Mouse (Mus musculus) left cerebral cortex, postnatal 25 days (tissue): ENCODE results near the gene Cfap57. TPM values are rescaled to one million over a fixed set of nuclear protein-coding genes. Genes with fewer than 3 reads are reported as not detected.
"Not testable (repeated sequence)": the region's sequence is repeated elsewhere in the genome, so short reads cannot be mapped to it uniquely, and the experiment has no call there.

Experiments
- DNase-seq, 2 experiments: peaks; one replicate each; pipeline ENCODE4 v3.0.0; 2022; ENCODE audit warnings: low spot score in 2 of 2, mixed read lengths in 1 of 2
- intact Hi-C: fragments of 180-260 bp; cut with DNase I; formaldehyde crosslinking; loops from one replicate; pipeline ENCODE4 v1.15.1; 2025
- total RNA-seq, 2 experiments: library from RNA; stranded (reverse); gene quantifications; 2 replicates each; pipeline ENCODE4 v1.2.3; 2021

The Cfap57 gene
- total RNA-seq, 2 experiments from 2014 or later = 0.76 to 0.99 TPM

DNA sequence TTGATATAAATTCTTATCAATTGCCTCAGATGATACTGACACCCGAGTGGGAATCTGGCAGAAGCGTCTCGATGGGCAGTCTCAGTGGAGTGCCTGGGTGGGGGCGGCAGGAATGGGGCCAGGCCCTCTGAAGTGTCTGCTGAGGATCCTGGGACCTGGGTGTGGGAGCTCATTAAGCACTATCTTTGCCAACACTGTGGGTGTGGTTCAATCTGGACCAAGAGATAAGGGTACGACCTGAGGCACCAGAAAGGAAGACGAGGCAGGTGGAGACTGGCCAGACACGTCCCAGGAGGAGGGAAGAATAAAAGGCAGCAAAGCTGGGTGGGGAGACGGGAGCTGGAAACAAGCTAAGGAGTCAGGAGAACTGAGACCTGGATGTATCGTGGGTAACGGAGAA lies 51.9 kb downstream of the Cfap57 start:
- no peak for DNase-seq
- intact Hi-C loops = loop anchor here (5.0 kb wide), 1 partner anchor 126 kb away; no protein-coding TSS in a partner anchor

DNA sequence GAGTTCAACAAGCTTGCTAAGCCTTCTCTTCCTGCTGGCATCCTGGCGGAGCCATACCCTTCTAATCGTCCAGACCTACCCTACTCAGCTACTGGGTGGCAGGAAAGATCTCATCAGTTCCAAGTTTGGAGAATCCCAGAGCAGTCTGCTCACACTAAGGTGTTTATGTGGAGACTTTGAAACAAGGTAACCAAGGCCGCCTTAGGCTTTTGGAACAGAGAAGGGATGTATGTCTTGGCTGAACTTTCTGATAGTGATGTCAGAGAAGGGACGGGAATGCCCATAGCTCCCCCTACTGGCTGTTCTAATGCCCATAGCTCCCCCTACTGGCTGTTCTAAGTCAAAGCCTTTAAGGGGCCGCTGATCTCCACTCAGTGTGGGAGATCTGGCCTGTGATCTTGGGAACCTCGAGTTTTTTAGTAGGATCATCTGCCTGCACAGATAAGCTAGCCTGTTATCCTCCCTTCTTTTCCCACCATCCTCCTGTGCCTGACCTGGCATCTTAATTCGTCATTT lies 54.4 kb downstream of the Cfap57 start:
- intact Hi-C loops = loop anchor here (2.0 to 5.0 kb wide), 2 partner anchors 124 to 149 kb away; no protein-coding TSS in a partner anchor
- peak; percentile 43 to 66 for DNase-seq

DNA sequence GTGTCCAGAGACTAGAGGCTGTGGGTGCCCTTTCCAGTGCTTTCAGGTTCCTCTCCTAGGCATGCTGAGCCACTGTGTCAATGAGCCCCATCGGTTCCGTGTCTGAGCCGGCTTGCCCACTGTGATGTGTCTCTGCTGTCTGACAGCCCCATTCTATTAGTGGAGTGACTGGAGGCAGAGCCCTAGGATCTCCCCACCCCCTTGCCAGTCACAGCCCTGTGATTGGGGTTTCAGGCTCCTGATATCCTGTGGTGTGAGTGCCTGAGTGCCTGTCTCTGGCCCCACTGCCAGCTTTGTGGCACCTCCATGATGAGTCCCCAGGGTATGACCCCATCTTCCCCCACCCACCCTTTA lies 55.7 kb downstream of the Cfap57 start:
- intact Hi-C loops = loop anchor here (5.0 kb wide), 1 partner anchor 123 kb away; no protein-coding TSS in a partner anchor
- no peak for DNase-seq

GRCm38 (mm10) chr4:118564062-118564925 lies 56.3 kb downstream of the Cfap57 start:
- DNase-seq = no peak
- intact Hi-C loops = no loop called here

DNA sequence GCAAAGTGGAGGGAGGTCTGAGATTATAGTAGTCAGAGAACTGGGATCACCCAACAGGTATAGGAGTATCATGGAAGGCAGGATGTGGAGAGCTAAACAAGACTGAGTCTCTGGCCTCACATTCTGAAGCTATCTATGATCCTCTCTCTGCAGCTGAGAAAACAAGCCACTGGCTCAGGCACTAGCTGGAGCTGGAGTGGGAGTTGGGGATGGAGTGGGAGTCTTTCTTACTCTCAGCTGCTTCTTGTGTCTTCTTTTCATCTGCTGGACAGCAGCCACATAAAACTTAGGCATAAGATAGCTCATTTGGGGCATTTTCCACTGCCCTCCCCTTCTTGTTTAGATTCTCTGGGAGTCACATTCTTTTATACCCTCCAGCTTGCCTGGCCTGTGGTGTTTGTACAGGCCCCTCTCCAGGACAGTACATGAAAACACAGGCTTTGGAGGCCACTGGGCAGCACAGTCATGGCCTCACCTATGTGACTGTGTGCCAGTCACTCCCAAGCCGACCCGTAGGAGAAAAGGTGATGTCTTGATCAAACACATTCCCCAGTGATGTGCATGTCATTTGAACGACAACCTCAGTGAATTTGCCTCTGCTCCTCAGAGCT lies 67.4 kb downstream of the Cfap57 start:
- DNase-seq = peak in 1 of 2 experiments; percentile 73
- intact Hi-C loops = no loop called here

DNA sequence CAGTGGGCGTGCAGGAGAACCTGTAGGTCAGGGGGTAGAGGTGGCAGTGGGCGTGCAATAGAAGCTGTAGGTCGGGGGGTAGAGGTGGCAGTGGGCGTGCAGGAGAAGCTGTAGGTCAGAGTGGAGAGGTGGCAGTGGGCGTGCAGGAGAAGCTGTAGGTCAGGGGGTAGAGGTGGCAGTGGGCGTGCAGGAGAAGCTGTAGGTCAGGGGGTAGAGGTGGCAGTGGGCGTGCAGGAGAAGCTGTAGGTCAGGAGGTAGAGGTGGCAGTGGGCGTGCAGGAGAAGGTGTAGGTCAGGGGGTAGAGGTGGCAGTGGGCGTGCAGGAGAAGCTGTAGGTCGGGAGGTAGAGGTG lies 72.5 kb downstream of the Cfap57 start:
- DNase-seq, intact Hi-C loops: not testable (repeated sequence)

GRCm38 (mm10) chr4:118547424-118548129 lies 73.0 kb downstream of the Cfap57 start:
- intact Hi-C loops = not testable (repeated sequence)
- peak; percentile 52 to 67 for DNase-seq

DNA sequence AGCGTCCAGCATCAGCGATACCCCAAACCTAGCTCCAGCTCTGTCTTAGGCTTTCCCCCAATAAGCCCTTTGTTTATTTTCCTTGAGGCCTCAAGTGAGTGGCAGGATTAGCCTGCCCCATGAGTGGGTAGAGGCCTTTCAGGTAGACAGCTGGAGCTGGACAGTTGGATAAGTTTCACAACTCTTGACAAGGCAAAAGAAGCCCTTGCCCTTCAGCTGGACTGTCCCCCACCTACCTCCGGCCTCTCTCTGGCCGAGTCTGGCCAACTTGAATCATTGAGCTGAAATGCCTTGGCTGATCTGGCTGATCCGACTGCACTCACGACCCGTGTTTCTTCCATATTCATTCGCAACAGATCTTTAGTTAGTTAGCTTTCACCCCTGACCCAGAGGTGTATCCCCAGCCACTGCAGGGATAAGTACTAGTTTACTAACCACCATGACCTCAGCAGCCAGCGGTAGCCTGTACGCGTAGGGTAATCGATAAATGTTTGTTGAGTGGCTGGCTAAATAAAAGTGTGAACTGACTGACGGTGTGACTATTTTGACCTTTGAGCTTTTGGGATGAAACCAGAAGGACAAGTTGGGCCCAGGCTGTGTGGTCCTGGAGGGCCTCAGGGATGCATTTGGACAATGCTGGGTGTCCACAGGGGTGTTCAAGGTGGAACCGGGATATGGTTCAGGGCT lies 76.0 kb downstream of the Cfap57 start:
- intact Hi-C loops = loop anchor here (5.0 kb wide), 1 partner anchor 87 kb away; the partner anchor contains the start of gene Mpl
- no peak for DNase-seq

DNA sequence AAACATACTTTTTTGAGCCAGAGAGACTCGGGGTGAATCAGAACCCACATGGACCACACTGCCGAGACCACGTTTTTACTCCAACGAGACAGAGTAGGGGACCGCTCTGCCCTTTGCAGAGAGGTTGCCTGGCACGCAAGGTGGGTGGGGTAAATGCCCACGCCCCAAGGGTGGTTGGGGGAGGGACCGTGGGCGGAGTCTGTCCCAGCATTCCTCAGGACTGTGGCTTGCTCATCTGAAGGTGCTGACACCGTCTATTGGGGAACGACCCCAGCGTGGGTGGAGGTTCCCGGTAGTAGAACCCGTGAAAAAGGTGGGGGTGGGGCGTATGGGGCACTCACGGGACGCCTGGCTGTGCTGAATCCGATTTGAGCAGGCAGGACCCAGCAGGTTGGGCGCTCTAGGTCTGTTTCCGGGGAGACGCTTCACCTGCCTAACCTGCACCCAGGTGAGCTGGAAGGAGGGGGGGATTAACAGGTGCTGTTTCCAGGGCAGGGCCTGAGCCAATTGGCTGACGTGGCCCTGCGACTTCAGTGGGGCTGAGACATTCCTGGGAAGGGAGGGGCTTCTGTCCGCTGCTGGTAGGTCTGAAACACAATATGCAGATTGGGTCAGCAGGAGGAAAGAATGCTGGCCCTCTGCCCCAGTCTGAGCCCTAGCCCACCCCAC lies 76.9 kb downstream of the Cfap57 start, which contains the start of gene Tmem125:
Tmem125 (minus strand) TSS at position 453 of the 669 bp plus-strand sequence.
- no peak for DNase-seq
- intact Hi-C loops = loop anchor here (5.0 kb wide), 1 partner anchor 86 kb away; the partner anchor contains the start of gene Mpl

- DNase-seq = peak; percentile 31 to 85
- intact Hi-C loops = loop anchor here (5.0 kb wide), 1 partner anchor 86 kb away; the partner anchor contains the start of gene Mpl
Measured at GRCm38 (mm10) chr4:118543158-118543530, 77.4 kb downstream of the Cfap57 start.

DNA sequence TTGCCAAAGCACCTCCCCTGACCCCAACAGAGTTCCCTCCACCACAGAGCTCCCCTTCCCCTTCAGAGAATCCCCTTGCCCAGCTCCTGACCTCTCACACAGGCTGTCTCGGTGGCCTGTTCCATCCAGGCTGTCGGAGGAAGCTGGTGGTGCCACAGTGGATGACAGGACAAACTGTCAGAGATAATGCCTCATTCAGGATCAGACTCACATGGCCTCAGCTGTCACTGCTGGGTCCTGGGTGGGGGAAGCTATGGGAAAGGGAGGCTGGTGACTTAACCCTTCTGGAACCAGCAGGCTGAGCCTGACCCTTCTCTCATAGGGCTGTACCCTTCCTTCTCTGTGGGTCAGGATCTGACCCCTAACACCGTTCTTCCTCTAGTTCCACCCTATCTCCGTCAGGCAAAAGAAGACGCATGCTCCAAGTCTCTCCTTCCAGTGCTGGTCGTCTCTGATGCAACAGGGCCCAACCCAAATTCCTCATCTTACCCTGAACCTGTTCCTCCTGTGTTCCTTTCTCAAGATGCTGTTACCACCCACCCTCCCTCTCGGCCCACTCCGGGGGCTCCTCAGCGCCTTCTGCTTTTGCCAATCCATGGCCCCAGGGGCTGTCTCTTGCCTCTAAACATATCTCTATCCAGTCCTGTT lies 77.9 kb downstream of the Cfap57 start:
- intact Hi-C loops = loop anchor here (5.0 kb wide), 1 partner anchor 85 kb away; the partner anchor contains the start of gene Mpl

GRCm38 (mm10) chr4:118539904-118540303 lies 80.7 kb downstream of the Cfap57 start:
- intact Hi-C loops = loop anchor here (5.0 kb wide), 1 partner anchor 83 kb away; the partner anchor contains the start of gene Mpl

More for the DNA sequence above, 77.9 kb downstream of the Cfap57 start:
- DNase-seq = no peak

DNA sequence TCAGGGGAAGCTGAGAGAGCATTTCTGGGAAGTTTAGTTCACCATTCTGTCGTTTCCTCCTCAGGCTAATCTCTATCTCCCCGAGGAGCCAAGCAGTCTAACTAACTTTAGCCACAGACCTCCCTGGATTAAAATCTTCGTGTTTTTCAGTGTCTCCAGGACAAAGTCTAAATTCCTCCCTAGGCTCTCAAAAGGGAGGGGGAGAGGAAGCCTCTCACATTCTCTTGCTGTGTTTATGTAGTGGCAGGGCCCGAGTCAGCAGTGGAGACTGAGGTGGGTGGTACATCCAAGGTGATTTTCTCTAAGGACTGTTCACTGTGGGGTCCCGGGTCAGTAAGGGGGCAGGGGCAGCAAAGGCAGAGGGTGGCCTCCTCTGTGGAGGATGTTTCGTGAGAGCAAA lies 82.8 kb downstream of the Cfap57 start:
- intact Hi-C loops = no loop called here
- DNase-seq = no peak

More at GRCm38 (mm10) chr4:118539904-118540303, 80.7 kb downstream of the Cfap57 start:
- DNase-seq = peak in 1 of 2 experiments; percentile 13

DNA sequence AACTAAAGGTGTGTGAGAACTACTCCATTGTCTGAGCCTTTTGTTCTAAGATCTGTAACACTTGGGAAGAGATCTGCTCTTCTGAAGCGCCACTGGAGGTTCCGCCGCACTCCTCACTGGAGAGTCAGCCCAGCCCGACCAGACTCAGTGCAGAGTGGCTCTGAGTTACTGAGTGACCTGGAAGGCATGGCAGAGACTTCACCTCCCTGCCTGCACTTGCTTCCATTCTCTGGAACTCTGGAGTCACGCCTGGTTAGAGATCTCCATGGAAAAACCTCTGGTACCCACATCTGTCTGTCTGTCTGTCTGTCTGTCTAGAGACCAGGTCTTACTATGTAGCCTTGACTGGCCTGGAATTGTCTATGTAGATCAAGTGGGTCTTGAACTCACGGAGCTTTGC lies 85.0 kb downstream of the Cfap57 start:
- DNase-seq = no peak
- intact Hi-C loops = no loop called here

DNA sequence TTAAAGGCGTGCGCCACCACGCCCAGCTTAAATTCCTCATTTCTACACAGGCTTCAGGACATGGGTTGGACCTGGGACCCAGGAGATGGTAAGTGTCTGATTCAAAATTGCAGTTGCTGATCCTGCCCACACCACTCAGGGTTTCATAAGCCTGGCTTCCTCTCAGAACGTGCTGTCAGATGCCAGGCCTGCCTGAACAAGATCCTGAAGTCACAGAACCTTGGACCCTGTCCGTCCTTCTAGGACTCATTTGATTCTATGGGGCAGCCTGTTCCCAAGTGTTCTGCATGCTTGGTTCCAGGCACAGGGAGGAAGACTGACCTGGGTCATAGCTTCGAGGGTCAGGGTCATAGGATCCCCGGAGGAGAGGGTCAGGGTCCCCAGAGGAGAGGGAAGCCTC lies 87.0 kb downstream of the Cfap57 start:
- intact Hi-C loops = no loop called here
- DNase-seq = no peak

- intact Hi-C loops = no loop called here
- no peak for DNase-seq
Measured at GRCm38 (mm10) chr4:118533156-118533555, 87.4 kb downstream of the Cfap57 start.

DNA sequence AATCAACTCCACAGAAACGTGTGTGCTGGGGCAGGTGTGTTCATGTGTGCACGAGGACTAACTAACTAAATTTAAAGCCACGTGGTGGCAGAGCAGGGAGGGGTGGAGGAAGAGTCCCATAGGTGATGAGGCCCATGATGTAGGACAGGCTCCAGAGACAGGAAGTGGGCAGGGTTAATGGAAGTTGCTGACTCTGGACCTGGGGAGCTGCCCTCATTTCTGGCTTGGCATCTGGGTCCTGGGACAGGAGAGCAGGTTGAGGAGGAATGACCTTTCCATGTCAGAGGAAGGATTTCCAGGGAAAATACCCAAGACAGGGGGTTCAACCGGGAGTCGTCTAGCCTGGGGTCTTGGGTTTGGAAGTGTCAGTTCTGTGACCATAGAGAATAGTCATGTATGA lies 87.9 kb downstream of the Cfap57 start:
- no peak for DNase-seq

GRCm38 (mm10) chr4:118527720-118528119 lies 92.9 kb downstream of the Cfap57 start:
- DNase-seq = no peak
- intact Hi-C loops = no loop called here

More for the DNA sequence above, 87.9 kb downstream of the Cfap57 start:
- intact Hi-C loops = no loop called here
